Mouse (Mus musculus) ES-E14 (cell line): Measurements from ENCODE around the gene Chpf. TPM values are rescaled to one million over a fixed set of nuclear protein-coding genes. Genes with fewer than 3 reads are reported as not detected.

Experiments
- DNase-seq: peaks from one replicate; pipeline ENCODE4 v3.0.0-alpha.2; 2013; ENCODE audit warnings: low read depth, low spot score
- H3K27ac ChIP-seq: 2 replicates; pipeline ENCODE4 v1.5.1; 2012; ENCODE audit warnings: low read depth, mild to moderate bottlenecking, low read length, moderate library complexity, mixed read lengths; ENCODE audit not compliant: poor library complexity, insufficient read depth, severe bottlenecking
- H3K36me3 ChIP-seq: 2 replicates; pipeline ENCODE4 v1.6.1; 2012; ENCODE audit warnings: mild to moderate bottlenecking, low read length, moderate library complexity, mixed read lengths; ENCODE audit not compliant: control insufficient read depth, poor library complexity, insufficient read depth, severe bottlenecking
- H3K4me1 ChIP-seq, 2 experiments: fragments of 150-350 bp in 1 of 2; sonication (generic) in 1 of 2; 2 replicates each; pipeline ENCODE4 v1.6.1; 2012; ENCODE audit warnings: low read length in 2 of 2, mild to moderate bottlenecking in 1 of 2, mixed read lengths in 1 of 2; ENCODE audit not compliant: control insufficient read depth in 2 of 2, insufficient read depth in 2 of 2, poor library complexity in 1 of 2
- H3K4me3 ChIP-seq, 2 experiments: fragments of 150-350 bp in 1 of 2; sonication (generic) in 1 of 2; 2 replicates each; pipeline ENCODE4 v1.5.1; 2012; ENCODE audit warnings: low read length in 2 of 2, low read depth in 1 of 2, mild to moderate bottlenecking in 1 of 2, mixed read lengths in 1 of 2; ENCODE audit not compliant: insufficient read depth in 1 of 2, poor library complexity in 1 of 2, severe bottlenecking in 1 of 2
- H3K9ac ChIP-seq: 2 replicates; pipeline ENCODE4 v1.6.1; 2012; ENCODE audit warnings: low read depth, mild to moderate bottlenecking, low read length, mixed read lengths; ENCODE audit not compliant: poor library complexity, insufficient read depth, severe bottlenecking
- H3K9me3 ChIP-seq: fragments of 150-350 bp; sonication (generic); 2 replicates; pipeline ENCODE4 v1.6.1; 2012; ENCODE audit warnings: low read depth, mild to moderate bottlenecking, low read length; ENCODE audit not compliant: control insufficient read depth, insufficient read depth
- CHD2 ChIP-seq: IDR thresholded peaks from 2 replicates; pipeline ENCODE4 v1.6.1; 2014; ENCODE audit warnings: mild to moderate bottlenecking, low read depth, low read length, inconsistent platforms
- HCFC1 ChIP-seq: IDR thresholded peaks from 2 replicates; pipeline ENCODE4 v1.6.1; 2012; ENCODE audit warnings: low read length, inconsistent platforms, borderline replicate concordance; ENCODE audit not compliant: insufficient read depth
- MAFK ChIP-seq: IDR thresholded peaks from 2 replicates; pipeline ENCODE4 v1.6.1; 2014; ENCODE audit warnings: mild to moderate bottlenecking, low read depth, low read length, inconsistent platforms; ENCODE audit not compliant: insufficient read depth
- ZC3H11A ChIP-seq: IDR thresholded peaks from 2 replicates; pipeline ENCODE4 v1.6.1; 2012; ENCODE audit warnings: low read depth, mild to moderate bottlenecking, inconsistent platforms, low read length, borderline replicate concordance
- ZNF384 ChIP-seq: IDR thresholded peaks from 2 replicates; pipeline ENCODE4 v1.6.1; 2012; ENCODE audit warnings: low read depth, low read length, inconsistent platforms
- in situ Hi-C, 2 experiments: fragments of 600-800 bp; cut with MboI; formaldehyde crosslinking; loops; one replicate each; pipeline ENCODE4 v1.15.1; 2025; ENCODE audit warnings: low sequenced_read_pairs in 2 of 2, inconsistent platforms in 1 of 2; ENCODE audit not compliant: unreplicated experiment in 2 of 2
- total RNA-seq: library from RNA; depleted of rRNA; stranded (reverse); fragments of 300-350 nt; gene quantifications from 2 replicates; pipeline ENCODE4 v1.2.3, GENCODE M21; 2012

Chpf gene
- total RNA-seq, 1 experiment: 43.5 TPM

- Histone ChIP-seq H3K9me3 (no peaks in the 10 kb centered on the region), H3K4me1 (0 out of 4 replicates have a peak, but pooled peaks cover 0 to 2% of the 10 kb centered on the region in 2 experiments), H3K36me3 (no peaks in the 10 kb centered on the region), H3K27ac (no peak overlapping the region), H3K9ac (no peak overlapping the region), H3K4me3 (no peak overlapping the region)
- no peak for TF ChIP-seq ZC3H11A
- TF ChIP-seq MAFK: no peak
- no peak for TF ChIP-seq CHD2
- in situ Hi-C loops: no loop called here
- peak; percentile 71 for DNase-seq
Observed at GRCm38 (mm10) chr1:75456746-75457564, 22.2 kb downstream of the Chpf start.

- TF ChIP-seq ZC3H11A (no peak), HCFC1 (no peak), CHD2 (no peak), MAFK (no peak), ZNF384 (no peak)
- in situ Hi-C loops: no loop called here
- no peak for DNase-seq
- Histone ChIP-seq H3K4me1 (0 out of 4 replicates have a peak, but pooled peaks cover 0 to 2% of the 10 kb centered on the region in 2 experiments), H3K27ac (no peak overlapping the region), H3K4me3 (no peak overlapping the region), H3K36me3 (no peaks in the 10 kb centered on the region), H3K9me3 (no peaks in the 10 kb centered on the region), H3K9ac (no peak overlapping the region)
Observed at GRCm38 (mm10) chr1:75455948-75456347, 23.2 kb downstream of the Chpf start.

GRCm38 (mm10) chr1:75455433-75455832, 23.7 kb downstream of the Chpf start:
- in situ Hi-C loops: no loop called here
- Histone ChIP-seq H3K27ac (no peak overlapping the region), H3K4me3 (no peak overlapping the region), H3K9ac (no peak overlapping the region), H3K4me1 (peaks cover 0 to 3% of the 10 kb centered on the region in 2 experiments; a peak in 1 of 4 replicates), H3K36me3 (no peaks in the 10 kb centered on the region), H3K9me3 (no peaks in the 10 kb centered on the region)
- TF ChIP-seq HCFC1: no peak
- TF ChIP-seq CHD2: no peak
- no peak for TF ChIP-seq ZC3H11A
- no peak for TF ChIP-seq ZNF384
- TF ChIP-seq MAFK: no peak
- no peak for DNase-seq

GRCm38 (mm10) chr1:75451900-75452299, 27.2 kb downstream of the Chpf start:
- in situ Hi-C loops: no loop called here
- Histone ChIP-seq H3K27ac (no peak overlapping the region), H3K4me1 (peaks cover 6 to 10% of the 10 kb centered on the region in 2 experiments; a peak in 3 of 4 replicates), H3K4me3 (no peak overlapping the region), H3K36me3 (no peaks in the 10 kb centered on the region), H3K9ac (no peak overlapping the region), H3K9me3 (no peaks in the 10 kb centered on the region)
- no peak for TF ChIP-seq CHD2
- no peak for TF ChIP-seq ZNF384
- TF ChIP-seq MAFK: no peak
- no peak for TF ChIP-seq HCFC1
- no peak for TF ChIP-seq ZC3H11A
- DNase-seq: no peak
